Mouse (Mus musculus) C2C12 (cell line): ENCODE results near the gene Hoxb5. TPM values are rescaled to one million over a fixed set of nuclear protein-coding genes. Genes with fewer than 3 reads are reported as not detected.

Experiments
- H3K27me3 ChIP-seq: one replicate; pipeline ENCODE4 v1.6.1; 2011; ENCODE audit not compliant: control insufficient read depth, insufficient read depth, insufficient read length
- H3K36me3 ChIP-seq: one replicate; pipeline ENCODE4 v1.6.1; 2011; ENCODE audit not compliant: control insufficient read depth, insufficient read depth
- H3K4me3 ChIP-seq: one replicate; pipeline ENCODE4 v1.5.1; 2011; ENCODE audit warnings: mild to moderate bottlenecking, control low read depth; ENCODE audit not compliant: poor library complexity, insufficient read depth, severe bottlenecking
- H3K79me2 ChIP-seq: one replicate; pipeline ENCODE4 v1.6.1; 2011; ENCODE audit not compliant: control insufficient read depth, insufficient read depth
- H3K79me3 ChIP-seq: one replicate; pipeline ENCODE4 v1.6.1; 2011; ENCODE audit warnings: low read depth, control low read depth
- H3ac ChIP-seq: one replicate; pipeline ENCODE3; 2011; ENCODE audit warnings: low read depth; ENCODE audit not compliant: control insufficient read depth, insufficient read length
- CEBPB ChIP-seq: IDR thresholded peaks from one replicate; pipeline ENCODE4 v1.6.1; 2011; ENCODE audit warnings: low read depth, mild to moderate bottlenecking, control low read depth, moderate library complexity
- CTCF ChIP-seq: IDR thresholded peaks from one replicate; pipeline ENCODE4 v1.5.1; 2011; ENCODE audit not compliant: control insufficient read depth, insufficient read depth, insufficient read length
- FOSL1 ChIP-seq: IDR thresholded peaks from one replicate; pipeline ENCODE4 v1.8.0; 2011; ENCODE audit warnings: mild to moderate bottlenecking, low read length; ENCODE audit not compliant: poor library complexity, insufficient read depth, severe bottlenecking
- MAX ChIP-seq: IDR thresholded peaks from one replicate; pipeline ENCODE4 v1.6.1; 2011; ENCODE audit warnings: mild to moderate bottlenecking, control low read depth
- MYOD1 ChIP-seq: IDR thresholded peaks from one replicate; pipeline ENCODE4 v1.6.1; 2011; ENCODE audit warnings: low read depth; ENCODE audit not compliant: control insufficient read depth, insufficient read length
- MYOG ChIP-seq: IDR thresholded peaks from one replicate; pipeline ENCODE4 v1.6.1; 2011; ENCODE audit not compliant: control insufficient read depth, insufficient read length; ENCODE audit errors: extremely low read depth
- USF1 ChIP-seq: IDR thresholded peaks from one replicate; pipeline ENCODE4 v1.6.1; 2011; ENCODE audit warnings: low read depth, mild to moderate bottlenecking, control low read depth, moderate library complexity
- polyA plus RNA-seq: library from polyadenylated mRNA; unstranded; fragments of >200 nt; fragmentation: generic; extraction: Trizol; gene quantifications from one replicate; pipeline ENCODE4 v1.2.1, GENCODE M21; 2012; ENCODE audit warnings: missing spikeins

Gene Hoxb5
- polyA plus RNA-seq, 1 experiment = not detected

GRCm38 (mm10) chr11:96318368-96319070 lies 15.4 kb downstream of the Hoxb5 start:
- TF ChIP-seq FOSL1 (no peak), MAX (no peak), MYOG (no peak), USF1 (no peak), CEBPB (no peak), MYOD1 (no peak), CTCF (no peak)
- Histone ChIP-seq H3ac (peak overlapping the region; percentile 30), H3K79me2 (no peaks in the 10 kb centered on the region), H3K36me3 (no peaks in the 10 kb centered on the region), H3K79me3 (no peaks in the 10 kb centered on the region), H3K4me3 (no peak overlapping the region), H3K27me3 (peaks cover 74% of the 10 kb centered on the region)

- H3K4me3 ChIP-seq = no peak overlapping the region
- no peaks in the 10 kb centered on the region for H3K36me3 ChIP-seq
- peaks cover 73% of the 10 kb centered on the region for H3K27me3 ChIP-seq
- H3ac ChIP-seq = no peak overlapping the region
- TF ChIP-seq MAX (no peak), USF1 (no peak), MYOG (no peak), CTCF (no peak), MYOD1 (no peak), FOSL1 (no peak), CEBPB (no peak)
- no peaks in the 10 kb centered on the region for H3K79me3 ChIP-seq
- H3K79me2 ChIP-seq = no peaks in the 10 kb centered on the region
Observed at GRCm38 (mm10) chr11:96319071-96319902, 16.2 kb downstream of the Hoxb5 start.

DNA sequence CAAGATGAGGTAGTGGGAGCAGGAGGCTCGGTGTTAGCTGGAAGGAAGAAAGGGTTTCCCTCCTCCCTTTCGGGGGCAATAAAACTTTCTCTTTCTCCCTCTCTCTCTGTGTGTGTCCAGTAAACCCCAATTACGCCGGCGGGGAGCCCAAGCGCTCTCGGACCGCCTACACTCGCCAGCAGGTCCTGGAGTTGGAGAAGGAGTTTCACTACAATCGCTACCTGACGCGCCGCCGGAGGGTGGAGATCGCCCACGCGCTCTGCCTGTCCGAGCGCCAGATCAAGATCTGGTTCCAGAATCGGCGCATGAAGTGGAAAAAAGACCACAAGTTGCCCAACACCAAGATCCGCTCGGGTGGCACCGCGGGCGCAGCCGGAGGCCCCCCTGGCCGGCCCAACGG lies 16.8 kb downstream of the Hoxb5 start:
- peaks cover 70% of the 10 kb centered on the region for H3K27me3 ChIP-seq
- H3K36me3 ChIP-seq = no peaks in the 10 kb centered on the region
- H3K4me3 ChIP-seq = peak overlapping the region; percentile 6
- no peak overlapping the region for H3ac ChIP-seq
- no peaks in the 10 kb centered on the region for H3K79me2 ChIP-seq
- H3K79me3 ChIP-seq = no peaks in the 10 kb centered on the region
- no peak for TF ChIP-seq CTCF
- TF ChIP-seq MYOD1 = no peak
- TF ChIP-seq USF1 = no peak
- TF ChIP-seq MYOG = no peak
- no peak for TF ChIP-seq CEBPB
- no peak for TF ChIP-seq FOSL1
- no peak for TF ChIP-seq MAX

DNA sequence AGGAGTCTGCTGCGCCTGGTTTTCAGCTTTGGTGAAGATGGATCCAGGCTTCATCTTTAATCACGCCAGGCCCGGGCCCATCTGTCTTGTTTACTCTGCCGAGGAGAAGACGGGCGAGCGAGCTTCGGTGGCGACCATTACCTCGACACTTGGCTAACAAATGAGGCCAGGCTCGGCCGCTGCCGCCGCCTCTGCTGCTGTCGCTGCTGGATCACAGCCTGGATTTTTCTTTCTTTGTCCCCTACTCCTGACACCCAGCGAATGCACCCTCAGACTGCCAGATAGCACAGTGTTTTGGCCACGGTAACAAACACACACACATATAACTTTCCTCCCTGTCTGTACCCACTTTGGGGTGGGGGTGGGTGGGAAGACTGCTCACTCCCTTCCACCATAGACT lies 17.6 kb downstream of the Hoxb5 start:
- no peaks in the 10 kb centered on the region for H3K79me3 ChIP-seq
- H3ac ChIP-seq = no peak overlapping the region
- H3K4me3 ChIP-seq = no peak overlapping the region
- no peaks in the 10 kb centered on the region for H3K36me3 ChIP-seq
- TF ChIP-seq USF1 (no peak), MYOD1 (no peak)
- H3K27me3 ChIP-seq = peaks cover 70% of the 10 kb centered on the region
- no peaks in the 10 kb centered on the region for H3K79me2 ChIP-seq

GRCm38 (mm10) chr11:96321846-96322245 lies 18.7 kb downstream of the Hoxb5 start:
- TF ChIP-seq CEBPB = no peak
- TF ChIP-seq FOSL1 = no peak
- no peak for TF ChIP-seq MYOG
- TF ChIP-seq MAX = no peak
- TF ChIP-seq MYOD1 = no peak
- no peak for TF ChIP-seq CTCF
- no peak for TF ChIP-seq USF1
- H3K27me3 ChIP-seq = peaks cover 76% of the 10 kb centered on the region

GRCm38 (mm10) chr11:96322738-96323137 lies 19.6 kb downstream of the Hoxb5 start:
- no peak overlapping the region for H3K4me3 ChIP-seq
- peaks cover 80% of the 10 kb centered on the region for H3K27me3 ChIP-seq
- no peaks in the 10 kb centered on the region for H3K79me2 ChIP-seq
- H3K79me3 ChIP-seq = no peaks in the 10 kb centered on the region
- TF ChIP-seq FOSL1 (no peak), MAX (no peak), CEBPB (no peak), MYOG (no peak), CTCF (no peak)
- H3K36me3 ChIP-seq = no peaks in the 10 kb centered on the region
- H3ac ChIP-seq = no peak overlapping the region

More at GRCm38 (mm10) chr11:96321846-96322245, 18.7 kb downstream of the Hoxb5 start:
- H3K36me3 ChIP-seq = no peaks in the 10 kb centered on the region
- H3ac ChIP-seq = no peak overlapping the region
- H3K79me2 ChIP-seq = no peaks in the 10 kb centered on the region
- no peaks in the 10 kb centered on the region for H3K79me3 ChIP-seq
- no peak overlapping the region for H3K4me3 ChIP-seq
